Mouse (Mus musculus) G1E-ER4 (cell line): Measurements from ENCODE around the gene Prss41. TPM values are rescaled to one million over a fixed set of nuclear protein-coding genes. Genes with fewer than 3 reads are reported as not detected.
"Not testable (repeated sequence)": the region's sequence is repeated elsewhere in the genome, so short reads cannot be mapped to it uniquely, and the experiment has no call there.

Experiments used
- GATA1 ChIP-seq: IDR thresholded peaks from one replicate; pipeline ENCODE4 v1.8.0; 2012; ENCODE audit warnings: low read length, inconsistent platforms
- polyA plus RNA-seq: library from polyadenylated mRNA; stranded (reverse); fragments of >175 nt; gene quantifications from 2 replicates; pipeline ENCODE4 v1.2.3, GENCODE M21; 2012

Prss41 gene
- polyA plus RNA-seq = not detected in 2 replicates

DNA sequence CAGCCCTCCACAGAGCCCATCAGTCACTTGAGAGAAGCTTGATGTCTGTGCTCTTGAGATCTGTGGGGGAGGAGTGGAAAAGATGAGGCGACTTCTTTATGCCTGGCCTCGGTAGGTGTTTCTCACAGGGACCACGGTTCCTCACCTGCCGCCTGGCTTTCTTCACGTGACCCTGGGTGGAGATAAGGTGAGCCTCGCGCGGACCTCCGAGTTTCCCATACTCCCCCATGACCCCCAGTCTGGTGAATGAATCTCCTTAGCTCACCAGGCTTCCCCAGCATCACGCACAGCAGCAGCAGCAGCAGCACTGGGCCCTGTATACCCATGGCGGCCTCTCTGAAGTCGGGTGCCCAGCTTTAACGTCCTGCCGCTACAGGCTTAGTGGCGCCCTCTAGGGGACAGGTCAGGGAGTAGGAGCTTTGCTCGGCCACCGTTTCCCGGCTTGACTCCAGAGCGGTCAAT, at the start of gene Prss41, which contains the start of gene Prss32:
TSS of gene Prss41 (minus strand) at position 361 of the 462 bp plus-strand sequence.
TSS of gene Prss32 (plus strand) at position 44 of the 462 bp plus-strand sequence.
- TF ChIP-seq GATA1 = no peak

DNA sequence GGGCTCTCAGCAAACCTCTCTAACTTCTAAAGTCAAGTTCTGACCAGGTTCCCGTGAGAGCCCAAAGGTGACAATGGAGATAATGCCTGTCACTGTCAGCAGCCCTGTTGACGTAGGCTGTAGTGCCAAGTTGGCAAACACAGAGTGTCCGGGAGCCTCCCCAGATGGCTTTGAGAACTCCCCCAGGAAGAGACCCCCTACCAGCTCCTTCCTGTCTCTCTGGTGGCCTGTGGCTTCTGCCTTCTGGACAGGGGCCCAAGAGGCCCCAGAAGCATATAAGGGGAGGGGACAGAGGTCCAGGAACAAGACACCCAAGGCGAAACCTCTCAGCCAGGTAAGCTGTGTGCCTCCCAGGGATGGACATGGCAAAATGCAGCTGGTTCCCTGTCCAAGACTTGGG, 36.6 kb upstream of the Prss41 start, which contains the start of the genes Dcpp1 and Dcpp2:
TSS of gene Dcpp1 (plus strand) at position 301 of the 400 bp plus-strand sequence.
TSS of gene Dcpp2 (plus strand) at position 305 of the 400 bp plus-strand sequence.
- TF ChIP-seq GATA1 = not testable (repeated sequence)

DNA sequence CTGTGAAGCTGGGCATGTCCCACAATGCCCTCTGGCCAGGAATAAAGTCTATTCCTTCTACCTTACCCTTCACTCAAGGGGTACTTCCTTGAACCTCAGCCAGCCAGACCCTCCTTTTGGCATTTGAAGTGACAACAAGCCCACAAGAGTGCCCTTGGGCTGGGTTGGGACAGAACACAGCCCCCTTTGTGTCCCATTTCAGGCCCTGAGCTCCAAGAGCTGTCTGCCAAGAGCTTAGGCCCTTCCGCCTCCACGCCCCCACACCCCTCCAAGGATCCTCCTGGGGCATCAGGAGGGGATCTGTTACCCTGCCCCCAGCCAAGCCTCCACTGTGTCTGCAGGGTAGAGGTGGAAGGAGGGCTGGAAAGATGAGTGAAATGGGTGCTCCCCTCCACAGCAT, 33.2 kb upstream of the Prss41 start:
- no peak for TF ChIP-seq GATA1

DNA sequence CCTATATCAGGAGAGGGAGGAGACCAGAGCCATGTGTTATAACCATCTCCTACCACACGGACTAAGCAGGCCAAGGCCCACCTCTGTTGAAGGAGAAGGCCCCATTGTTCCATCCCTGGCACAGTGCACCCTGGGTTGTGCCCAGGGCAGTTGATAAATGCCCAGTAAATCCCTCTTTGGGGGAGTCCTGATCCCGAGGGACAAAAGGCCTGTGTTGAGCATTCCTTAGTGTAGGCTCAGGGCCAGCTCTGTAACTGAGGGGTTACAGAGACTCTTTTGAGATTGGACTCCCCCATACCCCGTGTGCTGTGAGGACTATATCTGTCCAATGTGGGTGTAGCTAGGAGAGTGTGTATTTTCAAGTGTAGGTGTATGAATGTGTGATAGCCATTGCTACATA, 32.8 kb upstream of the Prss41 start:
- TF ChIP-seq GATA1 = no peak

DNA sequence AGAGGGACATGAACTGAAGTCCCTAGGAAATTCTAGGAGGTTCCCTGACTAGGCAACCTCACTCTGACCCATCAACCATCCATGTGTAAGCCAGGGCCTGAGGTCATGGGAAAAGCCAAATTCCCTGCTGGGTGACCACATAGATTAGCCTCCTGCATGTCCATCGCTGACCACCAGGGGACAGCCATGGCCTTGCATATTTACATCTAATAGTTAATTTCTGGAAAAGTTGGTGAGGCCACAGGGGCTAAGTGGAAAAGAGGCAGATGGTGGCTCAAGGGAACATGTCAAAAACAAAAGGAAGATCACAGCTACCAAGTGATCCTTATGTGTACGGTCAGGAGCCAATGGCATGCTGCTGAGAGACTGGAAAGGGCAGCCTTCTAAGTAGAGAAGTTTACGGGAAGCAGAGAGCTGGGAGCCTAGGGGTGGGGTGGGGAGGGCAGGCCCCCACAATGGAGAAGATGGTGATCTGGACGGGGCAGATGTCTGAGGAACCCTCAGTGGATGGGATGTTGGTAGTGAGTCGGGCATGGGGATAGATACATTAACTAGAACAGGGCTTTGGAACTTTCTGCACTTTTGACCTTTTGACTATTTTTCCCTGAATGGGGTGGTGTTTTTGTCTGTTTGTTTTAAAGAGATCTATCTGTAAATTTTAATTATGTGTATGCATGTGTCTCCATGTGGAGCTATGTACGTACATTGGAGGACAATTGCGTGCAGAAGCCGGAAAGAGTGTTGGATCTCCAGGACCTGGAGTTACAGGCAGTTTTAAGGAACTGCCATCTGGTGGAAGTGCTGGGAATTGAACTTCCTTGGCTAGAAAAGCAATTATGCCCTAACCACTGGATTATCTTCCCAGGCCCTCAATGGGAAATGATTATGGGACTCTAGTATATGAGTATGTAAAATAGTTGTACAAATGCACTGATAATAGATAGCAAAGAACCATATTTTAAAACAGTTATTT, 30.2 kb upstream of the Prss41 start:
- no peak for TF ChIP-seq GATA1

DNA sequence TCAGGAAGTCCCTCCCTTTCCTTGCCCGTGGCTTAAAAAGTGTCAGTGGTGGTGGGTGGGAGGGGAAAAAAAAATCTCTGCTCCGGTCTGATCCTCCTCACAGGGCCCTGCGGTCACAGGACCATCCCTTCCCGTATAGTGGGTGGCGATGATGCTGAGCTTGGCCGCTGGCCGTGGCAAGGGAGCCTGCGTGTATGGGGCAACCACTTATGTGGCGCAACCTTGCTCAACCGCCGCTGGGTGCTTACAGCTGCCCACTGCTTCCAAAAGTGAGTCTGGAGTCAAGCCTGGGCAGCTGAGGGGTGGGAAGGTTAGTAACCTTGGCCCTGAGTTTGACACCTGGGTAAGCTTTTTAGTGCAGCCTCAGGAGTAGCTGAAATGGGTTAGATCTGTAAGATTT, 24.5 kb upstream of the Prss41 start:
- no peak for TF ChIP-seq GATA1

DNA sequence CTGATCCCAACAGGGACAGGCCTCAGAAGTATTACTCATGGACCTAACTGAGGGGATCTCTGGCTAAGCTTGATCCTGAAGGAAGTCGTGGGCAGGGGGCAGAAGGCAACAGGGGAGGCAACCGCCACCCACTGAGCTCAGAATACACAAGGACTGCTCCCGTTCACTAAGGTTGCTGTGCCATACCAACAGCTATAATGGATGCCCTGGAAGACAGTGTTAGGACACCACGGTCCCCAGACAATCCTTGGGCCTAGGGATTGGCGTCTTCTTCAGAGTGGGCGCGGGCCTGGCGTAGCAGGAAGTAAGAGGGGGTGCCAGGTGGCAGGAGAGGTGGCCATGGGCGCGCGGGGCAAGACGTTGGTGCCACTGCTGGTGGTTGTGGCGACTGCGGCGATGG, 23.8 kb upstream of the Prss41 start, which contains the start of gene Prss21:
TSS of gene Prss21 (plus strand) at position 301 of the 400 bp plus-strand sequence.
- no peak for TF ChIP-seq GATA1

DNA sequence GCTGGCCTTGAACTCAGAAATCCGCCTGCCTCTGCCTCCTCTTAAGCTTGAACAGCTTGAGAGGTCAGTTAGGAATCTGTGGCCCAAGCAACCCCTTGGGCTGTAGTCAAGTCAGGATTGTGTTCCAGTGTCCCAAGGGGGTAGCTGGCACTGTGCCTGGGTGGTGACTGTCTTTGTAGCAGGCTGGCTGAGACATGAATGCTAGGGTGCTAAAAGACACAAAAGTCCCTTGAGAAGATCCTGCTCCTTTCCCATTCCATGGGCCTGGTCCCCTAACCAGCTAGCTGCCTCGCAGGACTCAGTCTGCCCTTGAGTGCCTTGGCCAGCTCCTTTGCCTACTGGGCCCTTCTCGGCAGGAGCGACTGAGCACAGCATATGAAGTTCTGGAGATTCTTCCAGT, 19.0 kb upstream of the Prss41 start:
- no peak for TF ChIP-seq GATA1

DNA sequence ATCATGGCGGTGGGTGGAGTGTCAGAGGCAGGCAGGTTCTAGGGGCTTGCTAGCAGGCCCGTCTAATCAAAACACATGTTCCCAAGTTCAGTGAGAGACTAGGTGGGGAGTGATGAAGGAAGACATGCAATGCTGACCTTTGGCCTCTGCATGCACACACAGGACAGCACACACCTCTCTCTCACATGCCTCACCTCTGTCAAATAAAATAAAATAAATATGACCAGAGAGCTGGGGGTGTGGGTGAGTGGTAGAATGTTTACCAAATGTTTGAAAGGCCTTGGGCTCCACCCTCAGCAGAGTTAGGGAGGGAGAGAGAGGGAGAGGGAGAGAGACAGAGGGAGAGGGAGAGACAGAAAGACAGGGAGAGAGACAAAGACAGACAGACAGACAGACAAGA, 13.9 kb upstream of the Prss41 start:
- TF ChIP-seq GATA1 = no peak

DNA sequence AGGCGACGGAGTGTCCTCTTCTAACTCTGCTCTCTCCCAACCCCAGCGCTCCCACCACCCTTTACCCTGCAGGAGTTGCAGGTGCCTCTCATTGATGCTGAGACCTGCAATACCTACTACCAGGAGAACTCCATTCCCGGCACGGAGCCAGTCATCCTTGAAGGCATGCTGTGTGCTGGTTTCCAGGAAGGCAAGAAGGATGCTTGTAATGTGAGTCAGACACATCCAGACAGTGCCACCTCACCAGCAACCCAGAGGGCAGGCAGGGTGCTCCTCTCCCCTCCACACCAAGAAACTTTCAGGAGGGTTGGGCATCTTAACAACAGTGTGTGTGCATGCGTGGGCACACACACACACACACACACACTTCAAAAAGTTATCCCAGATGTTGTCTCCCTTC, 13.2 kb upstream of the Prss41 start:
- no peak for TF ChIP-seq GATA1

DNA sequence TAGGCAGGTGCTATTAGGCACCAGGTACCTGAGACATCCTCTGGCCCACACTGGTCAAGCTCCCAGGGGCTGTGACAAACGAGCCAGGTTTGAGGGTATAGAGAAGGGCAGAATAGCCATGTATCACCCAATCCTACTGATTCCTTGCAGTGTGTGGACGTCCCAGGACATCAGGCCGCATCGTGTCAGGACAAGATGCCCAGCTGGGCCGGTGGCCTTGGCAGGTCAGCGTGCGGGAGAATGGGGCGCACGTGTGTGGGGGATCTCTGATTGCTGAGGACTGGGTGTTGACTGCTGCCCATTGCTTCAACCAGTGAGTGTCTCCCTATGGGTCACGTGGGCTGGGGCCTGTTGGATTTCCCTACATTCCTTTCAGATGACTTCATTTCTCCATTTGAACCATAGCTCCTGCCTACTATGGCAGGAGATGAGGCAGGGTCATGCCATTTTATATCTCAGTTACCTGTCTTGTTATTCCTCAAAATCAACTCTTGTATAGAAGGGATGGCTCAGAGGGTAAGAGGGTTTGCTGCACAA, 10.3 kb upstream of the Prss41 start:
- TF ChIP-seq GATA1 = no peak

DNA sequence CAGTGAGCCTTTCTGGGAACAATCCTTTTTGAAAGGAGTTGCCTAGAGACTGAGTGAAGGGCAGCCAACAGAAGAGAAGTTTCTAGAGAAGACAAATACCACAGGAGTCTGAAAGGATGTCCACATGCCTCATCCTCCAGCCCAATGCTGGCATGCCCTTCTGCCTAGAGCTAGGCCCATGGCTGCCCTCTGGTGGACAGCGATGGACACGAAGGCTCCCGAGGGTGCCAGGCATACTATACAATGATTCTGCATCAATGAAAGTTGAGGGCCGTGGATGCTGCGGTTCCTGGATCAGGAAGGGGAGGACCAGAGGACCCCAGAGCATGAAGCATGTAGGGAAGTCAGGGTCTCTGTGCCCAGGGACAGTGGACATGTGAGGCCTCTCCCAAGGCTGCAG, 9.3 kb upstream of the Prss41 start:
- no peak for TF ChIP-seq GATA1

DNA sequence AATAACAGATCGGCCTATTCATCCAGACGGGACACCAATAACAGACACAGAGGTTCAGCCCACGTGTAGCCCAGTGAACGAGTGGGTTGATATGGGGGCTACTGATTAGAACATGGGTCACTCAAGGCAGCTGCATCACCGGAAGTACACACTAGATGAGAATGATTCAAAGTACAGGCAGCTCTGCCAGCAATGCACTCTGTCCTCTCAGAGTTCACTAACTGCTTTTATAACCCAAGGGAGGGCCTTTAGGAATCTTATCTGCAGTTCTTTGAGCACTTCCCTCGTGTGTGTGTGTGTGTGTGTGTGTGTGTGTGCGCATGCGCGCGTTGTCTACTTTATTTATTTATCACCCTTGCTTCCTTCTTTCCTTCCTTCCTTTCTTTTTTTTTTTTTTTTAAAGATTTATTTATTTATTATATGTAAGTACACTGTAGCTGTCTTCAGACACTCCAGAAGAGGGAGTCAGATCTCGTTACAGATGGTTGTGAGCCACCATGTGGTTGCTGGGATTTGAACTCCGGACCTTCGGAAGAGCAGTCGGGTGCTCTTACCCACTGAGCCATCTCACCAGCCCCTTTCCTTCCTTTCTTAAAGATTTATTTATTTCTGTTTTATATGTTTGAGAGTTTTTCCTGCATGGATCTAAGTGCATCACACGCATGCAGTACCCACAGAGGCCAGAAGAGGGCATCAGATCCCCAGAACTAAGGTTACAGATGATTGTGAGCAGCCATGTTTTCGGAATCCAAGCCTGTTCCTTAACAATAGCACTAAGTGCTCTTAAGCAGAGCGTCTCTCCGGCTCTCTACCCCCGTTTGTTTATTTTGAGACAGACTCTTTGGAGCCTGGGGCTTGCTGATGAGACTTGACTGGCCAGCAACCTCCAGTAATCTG, 7.1 kb upstream of the Prss41 start:
- no peak for TF ChIP-seq GATA1

DNA sequence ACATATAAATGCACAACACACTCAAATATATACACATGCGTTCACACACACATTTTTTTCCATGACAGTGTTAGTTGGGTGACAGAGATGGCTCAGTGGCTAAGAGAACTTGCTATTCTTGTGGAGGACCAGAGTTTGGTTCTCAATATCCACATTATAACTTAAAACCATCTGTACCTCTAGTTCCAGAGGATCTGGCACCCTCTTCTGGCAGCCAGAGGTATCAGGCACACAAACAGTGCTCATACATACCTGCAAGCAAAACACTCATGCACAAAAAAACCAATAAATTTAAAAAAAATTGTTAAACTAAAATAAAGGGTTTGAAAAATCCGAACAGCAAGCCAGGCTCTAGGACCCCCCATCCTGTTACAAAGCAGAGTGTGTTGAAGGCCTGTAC, 6.1 kb upstream of the Prss41 start:
- TF ChIP-seq GATA1 = no peak

DNA sequence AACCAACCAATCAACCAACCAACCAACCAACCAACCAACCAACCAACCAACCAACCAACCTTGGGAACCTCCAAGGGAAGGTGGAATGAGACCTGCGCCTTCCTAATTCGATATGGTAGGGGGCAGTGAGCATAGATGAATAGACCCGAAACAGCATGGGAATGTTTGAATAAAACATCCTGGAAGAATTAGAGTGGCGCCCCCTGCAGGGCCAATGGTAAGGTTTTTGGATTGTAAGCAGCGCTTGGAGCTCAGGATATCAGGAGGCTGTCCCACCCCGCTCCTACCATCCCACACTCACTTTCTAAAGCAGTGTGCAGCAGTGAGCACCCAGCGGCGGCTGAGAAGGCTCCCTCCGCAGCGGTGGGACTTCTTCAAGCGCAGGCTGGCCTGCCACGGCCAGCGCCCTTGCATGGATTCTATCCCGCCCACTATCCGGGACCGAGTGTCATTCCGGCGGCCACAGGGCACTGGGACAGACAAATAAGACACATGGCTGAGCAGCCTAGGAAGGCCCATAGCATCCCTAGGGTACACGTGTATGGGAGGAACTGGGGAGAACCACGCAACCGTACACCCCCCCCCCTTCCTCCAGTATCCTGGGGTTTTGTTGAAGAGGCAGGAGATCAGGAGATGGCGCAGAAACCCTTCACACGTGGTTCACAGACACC, 696 bp downstream of the Prss41 start:
- no peak for TF ChIP-seq GATA1
